In the genomic region with DNA sequence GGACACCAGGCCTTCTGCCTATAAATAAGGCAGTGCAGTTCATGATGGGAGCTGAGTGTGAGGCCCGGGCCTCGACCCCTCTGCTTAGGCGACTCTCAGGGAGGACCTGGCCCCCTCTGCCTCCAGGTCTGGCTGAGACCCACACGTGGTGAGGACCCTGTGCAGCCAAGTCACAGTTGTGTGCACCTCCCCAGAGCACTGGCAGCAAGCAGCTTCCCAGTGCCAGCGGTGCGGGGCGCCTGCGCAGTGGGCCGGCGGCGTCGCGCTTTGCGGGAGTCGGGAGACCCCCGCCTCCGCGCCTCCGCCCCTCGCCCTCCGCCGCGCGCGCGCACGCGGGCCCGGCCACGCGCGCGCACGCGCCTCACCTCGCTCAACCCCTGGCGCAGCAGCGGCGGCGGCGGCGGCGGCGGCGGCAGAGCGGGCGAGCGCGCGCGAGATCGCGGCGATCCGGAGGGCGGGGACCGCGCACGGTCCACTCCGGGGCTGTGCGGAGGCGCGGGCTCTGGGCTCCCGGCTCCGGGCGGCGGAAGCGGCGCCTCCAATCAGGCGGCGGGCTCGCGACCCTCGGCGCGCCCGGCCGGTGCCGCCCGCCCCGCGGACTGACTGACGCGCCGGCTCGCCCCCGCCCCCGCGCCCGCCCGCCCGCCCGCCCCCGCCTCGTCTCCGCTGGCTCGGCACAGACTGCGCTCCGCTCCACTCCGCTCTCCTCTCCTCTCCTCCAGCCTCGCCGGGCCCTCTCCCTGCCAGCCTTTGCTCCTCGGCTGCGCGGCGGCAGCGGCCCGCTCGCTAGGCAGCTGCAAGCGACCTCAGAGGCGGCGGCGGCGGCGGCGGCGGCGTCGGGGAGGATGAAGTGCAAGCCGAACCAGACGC, we compare ENCODE assay signal across 8 mouse cellular contexts. TPM values are rescaled to one million over a fixed set of nuclear protein-coding genes. Genes with fewer than 3 reads are reported as not detected.
DNase-seq lines count a peak whose midpoint lies in the region; ATAC-seq lines count a peak whose summit lies in the region.
"Not testable (repeated sequence)": the region's sequence is repeated elsewhere in the genome, so short reads cannot be mapped to it uniquely, and the experiment has no call there.

Gene Nudt11 (plus strand): TSS at position 388 of the 870 bp plus-strand sequence.

- peak; percentile 22 to 25 for DNase-seq in adrenal gland, postnatal 36 days
- DNase-seq in heart, adult 18-20 months: peak; percentile 0 to 3
- DNase-seq in hindbrain, embryonic 14.5 days (ENCODE audit: low spot score); midbrain, embryonic 14.5 days: not testable (repeated sequence)
- DNase-seq in kidney, postnatal 4 days: peak; percentile 26 to 57

- not testable (repeated sequence) for H3K4me1 ChIP-seq in embryonic facial prominence, embryonic 12.5 days; limb, embryonic 13.5 days; midbrain, embryonic 14.5 days (ENCODE audit: control insufficient read depth, insufficient read depth, low read length); stomach, embryonic 15.5 days
- peaks cover 18% of the 10 kb centered on the region; the same call in 1 of the 2 replicates for H3K4me1 ChIP-seq in hindbrain, embryonic 14.5 days (replicated peaks; ENCODE audit: control insufficient read depth, insufficient read depth, low read length)

- not testable (repeated sequence) for H3K9me3 ChIP-seq in embryonic facial prominence, embryonic 12.5 days; hindbrain, embryonic 14.5 days (ENCODE audit: control insufficient read depth, low read length); limb, embryonic 13.5 days; midbrain, embryonic 14.5 days (ENCODE audit: control insufficient read depth, low read length); stomach, embryonic 15.5 days

- H3K9ac ChIP-seq in embryonic facial prominence, embryonic 12.5 days; limb, embryonic 13.5 days; midbrain, embryonic 14.5 days (replicated peaks; ENCODE audit: low read length); stomach, embryonic 15.5 days: not testable (repeated sequence)
- peak within 1 kb of the TSS; percentile 31; the same call in 1 of the 2 replicates for H3K9ac ChIP-seq in hindbrain, embryonic 14.5 days

- H3K27ac ChIP-seq in embryonic facial prominence, embryonic 12.5 days: 0 out of 2 replicates have a peak within 1 kb of the TSS, but pooled peaks have one; percentile 54
- H3K27ac ChIP-seq in hindbrain, embryonic 14.5 days: peak within 1 kb of the TSS; percentile 67; the same call in 1 of the 2 replicates
- not testable (repeated sequence) for H3K27ac ChIP-seq in limb, embryonic 13.5 days; stomach, embryonic 15.5 days
- H3K27ac ChIP-seq in midbrain, embryonic 14.5 days (replicated peaks; ENCODE audit: low read depth, low read length): 0 out of 2 replicates have a peak within 1 kb of the TSS, but pooled peaks have one; percentile 64

- H3K4me3 ChIP-seq in embryonic facial prominence, embryonic 12.5 days: peak within 1 kb of the TSS; percentile 34
- H3K4me3 ChIP-seq in hindbrain, embryonic 14.5 days (replicated peaks; ENCODE audit: low read length): peak within 1 kb of the TSS; percentile 36
- H3K4me3 ChIP-seq in limb, embryonic 13.5 days: peak within 1 kb of the TSS; percentile 38
- peak within 1 kb of the TSS; percentile 37 for H3K4me3 ChIP-seq in midbrain, embryonic 14.5 days (replicated peaks; ENCODE audit: low read depth, low read length)
- peak within 1 kb of the TSS; percentile 31 for H3K4me3 ChIP-seq in stomach, embryonic 15.5 days (replicated peaks)

- not testable (repeated sequence) for H3K27me3 ChIP-seq in embryonic facial prominence, embryonic 12.5 days; hindbrain, embryonic 14.5 days (ENCODE audit: control insufficient read depth, insufficient read depth, low read length); limb, embryonic 13.5 days; midbrain, embryonic 14.5 days (ENCODE audit: control insufficient read depth, insufficient read depth, low read length); stomach, embryonic 15.5 days (replicated peaks)

- H3K36me3 ChIP-seq in embryonic facial prominence, embryonic 12.5 days; hindbrain, embryonic 14.5 days (replicated peaks; ENCODE audit: control insufficient read depth, insufficient read depth); limb, embryonic 13.5 days; midbrain, embryonic 14.5 days (ENCODE audit: control insufficient read depth, insufficient read depth, low read length); stomach, embryonic 15.5 days: not testable (repeated sequence)

- WGBS in embryonic facial prominence, embryonic 12.5 days: no CpG with 5 or more reads among the region's 121 CpGs
- WGBS in hindbrain, embryonic 14.5 days: 30% methylated on average over 2 of the region's 121 CpGs
- WGBS in limb, embryonic 13.5 days: no CpG with 5 or more reads among the region's 121 CpGs
- no CpG with 5 or more reads among the region's 121 CpGs for WGBS in midbrain, embryonic 14.5 days
- WGBS in stomach, embryonic 15.5 days: 33% methylated on average over 3 of the region's 121 CpGs

- ATAC-seq in embryonic facial prominence, embryonic 12.5 days (ENCODE audit: insufficient number of reproducible peaks, insufficient read depth, low FRiP score, low TSS enrichment): peak; percentile 90
- ATAC-seq in hindbrain, embryonic 14.5 days (ENCODE audit: low FRiP score): peak; percentile 92
- peak; percentile 89 for ATAC-seq in limb, embryonic 13.5 days (ENCODE audit: low FRiP score, low read depth)
- ATAC-seq in midbrain, embryonic 14.5 days (ENCODE audit: low FRiP score, low TSS enrichment): peak; percentile 89
- ATAC-seq in stomach, embryonic 15.5 days (ENCODE audit: insufficient read depth, low FRiP score, low read depth): peak; percentile 85

- H3K4me2 ChIP-seq in embryonic facial prominence, embryonic 12.5 days (replicated peaks): peak within 1 kb of the TSS; percentile 43
- H3K4me2 ChIP-seq in hindbrain, embryonic 14.5 days (replicated peaks): peak within 1 kb of the TSS; percentile 54
- peak within 1 kb of the TSS; percentile 61 for H3K4me2 ChIP-seq in limb, embryonic 13.5 days (replicated peaks)
- 0 out of 2 replicates have a peak within 1 kb of the TSS, but pooled peaks have one; percentile 19 for H3K4me2 ChIP-seq in midbrain, embryonic 14.5 days (ENCODE audit: low read length)
- H3K4me2 ChIP-seq in stomach, embryonic 15.5 days: peak within 1 kb of the TSS; percentile 42

RNA-seq across cellular contexts. Expression of gene Nudt11, which starts in this region (rescaled TPM):
- total RNA-seq in adrenal gland, postnatal 36 days (2021): 10 to 100 TPM in 1 of 2 experiments, 1 to 10 TPM in 1; 4.9 to 23.4 TPM
- 5.8 TPM in 2 replicates for polyA plus RNA-seq in embryonic facial prominence, embryonic 12.5 days (2016; fragmentation: Nextera tagmentation; extraction: Ambion mirVana)
- 1 to 10 TPM; 1.2 to 1.8 TPM for total RNA-seq in heart, adult 18-20 months (2021)
- 26.3 and 32.2 TPM in 2 replicates for polyA plus RNA-seq in hindbrain, embryonic 14.5 days (2014; fragmentation: Nextera tagmentation; extraction: Ambion mirVana)
- polyA plus RNA-seq in limb, embryonic 13.5 days (2015; fragmentation: Nextera tagmentation; extraction: Ambion mirVana): 3.8 and 4.1 TPM in 2 replicates
- 34.4 and 37.2 TPM in 2 replicates for polyA plus RNA-seq in midbrain, embryonic 14.5 days (2014; fragmentation: Nextera tagmentation; extraction: Ambion mirVana)
- 2.8 and 3.0 TPM in 2 replicates for polyA plus RNA-seq in stomach, embryonic 15.5 days (2015; fragmentation: Nextera tagmentation; extraction: Ambion mirVana)
